In genomic region chr7:133074462-133075133, GRCm38 (mm10) we compare ENCODE assay signal across 10 mouse cellular contexts. TPM values are rescaled to one million over a fixed set of nuclear protein-coding genes. Genes with fewer than 3 reads are reported as not detected.
DNase-seq lines count a peak whose midpoint lies in the region; ATAC-seq lines count a peak whose summit lies in the region.
"Had no signal": no experiment of that assay in that cellular context is flagged by ENCODE, and none has a peak within 500 bp of the region (broad histone marks: within the 10 kb centered on the region; RNA-seq: fewer than 3 reads in every experiment).

No protein-coding gene starts in this region.

- H3K36me3 ChIP-seq in kidney, embryonic 15.5 days = peaks cover 49% of the 10 kb centered on the region
- H3K36me3 ChIP-seq in embryonic facial prominence, embryonic 15.5 days = 0 out of 2 replicates have a peak, but pooled peaks cover 8% of the 10 kb centered on the region
- peaks cover 5% of the 10 kb centered on the region; the same call in 1 of the 2 replicates for H3K36me3 ChIP-seq in neural tube, embryonic 13.5 days

- H3K9me3 ChIP-seq in kidney, embryonic 15.5 days (replicated peaks) = no peaks in the 10 kb centered on the region
- H3K9me3 ChIP-seq in embryonic facial prominence, embryonic 15.5 days (replicated peaks) = no peaks in the 10 kb centered on the region
- no peaks in the 10 kb centered on the region for H3K9me3 ChIP-seq in neural tube, embryonic 13.5 days
- H3K9me3 ChIP-seq: heart, embryonic 12.5 days had no signal

- 74% methylated on average over 10 of the region's 10 CpGs for WGBS in kidney, embryonic 15.5 days
- WGBS in embryonic facial prominence, embryonic 15.5 days = 55% methylated on average over 10 of the region's 10 CpGs
- 35% methylated on average over 10 of the region's 10 CpGs for WGBS in neural tube, embryonic 13.5 days

- no peak for ATAC-seq in kidney, embryonic 15.5 days (replicated peaks; ENCODE audit: low FRiP score)
- peak; percentile 52; the same call in 1 of the 2 replicates for ATAC-seq in embryonic facial prominence, embryonic 15.5 days (ENCODE audit: insufficient number of reproducible peaks, low FRiP score, low TSS enrichment, low read depth)
- no peak for ATAC-seq in neural tube, embryonic 13.5 days (ENCODE audit: low read depth)

- H3K27me3 ChIP-seq in kidney, embryonic 15.5 days = no peaks in the 10 kb centered on the region
- H3K27me3 ChIP-seq in embryonic facial prominence, embryonic 15.5 days = no peaks in the 10 kb centered on the region
- no peaks in the 10 kb centered on the region for H3K27me3 ChIP-seq in neural tube, embryonic 13.5 days
- H3K27me3 ChIP-seq: heart, embryonic 12.5 days had no signal

- H3K27ac ChIP-seq in kidney, embryonic 15.5 days = no peak overlapping the region
- H3K27ac ChIP-seq in embryonic facial prominence, embryonic 15.5 days (replicated peaks) = no peak overlapping the region
- H3K27ac ChIP-seq in neural tube, embryonic 13.5 days (replicated peaks) = peak overlapping the region; percentile 55

- peaks cover 57% of the 10 kb centered on the region for H3K4me1 ChIP-seq in kidney, embryonic 15.5 days
- peaks cover 21% of the 10 kb centered on the region; the same call in 1 of the 2 replicates for H3K4me1 ChIP-seq in embryonic facial prominence, embryonic 15.5 days
- H3K4me1 ChIP-seq in neural tube, embryonic 13.5 days (replicated peaks) = peaks cover 64% of the 10 kb centered on the region

- no peak overlapping the region for H3K4me3 ChIP-seq in kidney, embryonic 15.5 days (replicated peaks)
- H3K4me3 ChIP-seq in embryonic facial prominence, embryonic 15.5 days (replicated peaks) = no peak overlapping the region
- no peak overlapping the region for H3K4me3 ChIP-seq in neural tube, embryonic 13.5 days
- H3K4me3 ChIP-seq: heart, embryonic 12.5 days had no signal

- peak; percentile 65 for DNase-seq in kidney, adult 9 months
- peak; percentile 46 for DNase-seq in kidney, postnatal 14 days
- no peak for DNase-seq in adrenal gland, adult (ENCODE audit: inconsistent age in 2 of 2, low spot score in 1 of 2)
- DNase-seq in thymus, postnatal 0 days (ENCODE audit: low spot score) = no peak
- DNase-seq: adrenal gland, postnatal 10 days; thymus, postnatal 14 days had no signal

- H3K9ac ChIP-seq in kidney, embryonic 15.5 days = no peak overlapping the region
- no peak overlapping the region for H3K9ac ChIP-seq in embryonic facial prominence, embryonic 15.5 days
- H3K9ac ChIP-seq in neural tube, embryonic 13.5 days = no peak overlapping the region
- H3K9ac ChIP-seq: heart, embryonic 12.5 days had no signal

- H3K4me2 ChIP-seq in kidney, embryonic 15.5 days = no peak overlapping the region
- no peak overlapping the region for H3K4me2 ChIP-seq in embryonic facial prominence, embryonic 15.5 days (replicated peaks)
- no peak overlapping the region for H3K4me2 ChIP-seq in neural tube, embryonic 13.5 days
- H3K4me2 ChIP-seq: heart, embryonic 12.5 days had no signal

RNA-seq across cellular contexts. Expression of gene Fgfr2, which starts 48.6 kb away (rescaled TPM):
- polyA plus RNA-seq in kidney, embryonic 15.5 days (2015; fragmentation: Nextera tagmentation; extraction: Ambion mirVana) = 99.9 and 104 TPM in 2 replicates
- 131 and 137 TPM in 2 replicates for polyA plus RNA-seq in embryonic facial prominence, embryonic 15.5 days (2015; fragmentation: Nextera tagmentation; extraction: Ambion mirVana)
- 22.9 and 30.6 TPM in 2 replicates for polyA plus RNA-seq in neural tube, embryonic 13.5 days (2015; fragmentation: Nextera tagmentation; extraction: Ambion mirVana)
- polyA plus RNA-seq in thymus, postnatal 0 days (2015; fragmentation: Nextera tagmentation; extraction: Ambion mirVana) = 23.6 and 24.2 TPM in 2 replicates

RNA-seq across cellular contexts. Expression of gene Ctbp2, which starts 49.6 kb away (rescaled TPM):
- polyA plus RNA-seq in kidney, embryonic 15.5 days (2015; fragmentation: Nextera tagmentation; extraction: Ambion mirVana) = 114 and 117 TPM in 2 replicates
- polyA plus RNA-seq in embryonic facial prominence, embryonic 15.5 days (2015; fragmentation: Nextera tagmentation; extraction: Ambion mirVana) = 64.7 and 71.3 TPM in 2 replicates
- polyA plus RNA-seq in neural tube, embryonic 13.5 days (2015; fragmentation: Nextera tagmentation; extraction: Ambion mirVana) = 73.1 and 94.2 TPM in 2 replicates
- polyA plus RNA-seq in thymus, postnatal 0 days (2015; fragmentation: Nextera tagmentation; extraction: Ambion mirVana) = 11.2 and 11.9 TPM in 2 replicates

Comparison
In these comparisons a context has a peak if more than half of its experiments do, and no peak if none do; other contexts are left out.
1. DNase-seq: peak in kidney, adult 9 months (single experiment) and kidney, postnatal 14 days (single experiment); none in adrenal gland, adult (0 of 2) and thymus, postnatal 0 days (single experiment).